Mouse (Mus musculus): ENCODE data around the gene Tbc1d1.

Tbc1d1 gene

DNA sequence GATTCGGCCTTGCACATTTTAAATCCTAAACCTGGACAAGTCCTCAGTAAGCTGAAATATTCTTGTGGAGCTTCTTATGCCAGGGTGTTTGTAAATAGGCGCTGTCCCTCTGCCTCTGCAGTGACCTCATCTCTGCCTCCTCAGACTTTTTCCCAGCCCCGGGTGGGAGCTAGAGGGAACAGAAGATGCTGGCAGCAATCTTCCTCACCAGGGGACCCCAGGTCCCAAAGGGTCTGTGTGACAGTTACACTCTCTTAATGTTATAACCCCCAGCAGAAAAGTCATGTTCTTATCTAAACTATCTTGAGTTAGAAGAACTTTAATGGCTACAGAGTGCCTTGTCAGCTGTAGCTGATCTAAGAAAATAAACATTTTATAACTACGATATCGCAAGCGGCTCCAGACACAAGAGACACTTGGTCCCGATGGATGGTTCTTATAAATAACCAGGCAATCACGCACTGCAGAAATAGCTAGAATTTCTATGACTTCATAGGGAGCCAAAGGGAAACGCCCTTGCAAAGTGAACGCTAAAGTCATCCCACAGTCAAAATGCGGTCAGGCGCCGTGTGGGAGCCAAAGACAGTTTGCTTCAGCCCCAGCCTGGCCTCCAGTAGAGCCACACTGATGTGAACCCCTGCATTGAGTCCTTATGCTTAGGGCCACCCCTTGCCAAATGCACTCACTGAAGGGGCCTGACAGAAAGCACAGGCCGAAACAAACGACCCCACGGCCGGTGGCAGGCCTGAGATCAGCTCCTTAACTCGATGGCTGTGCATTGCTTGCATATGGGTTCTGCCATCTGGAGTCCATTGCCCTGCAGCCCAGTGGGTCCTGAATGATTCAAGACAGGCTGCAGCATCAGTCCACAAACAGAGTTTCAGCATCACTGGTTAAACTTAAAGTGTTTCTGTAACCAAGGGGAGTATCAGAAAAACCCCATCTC is 202.8 kb downstream of the Tbc1d1 start:
- WGBS: 78% methylated on average over 18 of the region's 18 CpGs

DNA sequence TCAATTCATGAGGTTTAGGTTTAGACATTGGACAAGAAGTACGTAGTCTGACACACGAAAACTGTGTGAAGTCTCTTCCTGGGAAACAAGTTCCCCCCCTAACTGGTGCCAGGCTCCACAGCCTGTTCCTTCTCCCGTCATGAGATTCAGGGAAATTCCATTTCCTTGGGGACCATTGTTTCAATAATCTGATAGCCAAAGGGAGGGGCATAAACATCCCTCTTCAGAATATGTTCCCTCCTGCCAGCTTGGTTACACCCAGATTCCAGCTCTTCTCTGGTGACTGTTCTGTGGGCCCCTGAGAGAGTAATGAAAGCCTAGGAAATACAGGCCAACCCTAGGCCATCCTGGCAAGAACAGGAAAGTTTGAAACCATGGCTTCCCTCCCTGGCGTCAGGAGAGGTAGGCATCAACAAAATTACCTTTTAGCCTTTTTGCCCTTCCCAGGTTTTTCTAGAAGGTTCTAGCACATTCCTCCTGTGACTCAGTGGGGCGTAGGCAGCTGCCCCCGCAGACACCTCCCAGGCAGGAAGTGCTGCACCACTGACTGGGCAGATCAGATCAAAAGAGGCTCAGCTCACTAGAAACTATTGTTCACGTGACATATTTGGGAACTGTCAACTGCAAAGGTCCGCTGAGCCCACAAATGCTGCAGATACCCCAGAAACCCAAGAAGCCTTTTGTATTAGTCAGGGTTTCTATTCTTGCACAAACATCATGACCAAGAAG is 204.2 kb downstream of the Tbc1d1 start:
- 79% methylated on average over 8 of the region's 8 CpGs for WGBS

DNA sequence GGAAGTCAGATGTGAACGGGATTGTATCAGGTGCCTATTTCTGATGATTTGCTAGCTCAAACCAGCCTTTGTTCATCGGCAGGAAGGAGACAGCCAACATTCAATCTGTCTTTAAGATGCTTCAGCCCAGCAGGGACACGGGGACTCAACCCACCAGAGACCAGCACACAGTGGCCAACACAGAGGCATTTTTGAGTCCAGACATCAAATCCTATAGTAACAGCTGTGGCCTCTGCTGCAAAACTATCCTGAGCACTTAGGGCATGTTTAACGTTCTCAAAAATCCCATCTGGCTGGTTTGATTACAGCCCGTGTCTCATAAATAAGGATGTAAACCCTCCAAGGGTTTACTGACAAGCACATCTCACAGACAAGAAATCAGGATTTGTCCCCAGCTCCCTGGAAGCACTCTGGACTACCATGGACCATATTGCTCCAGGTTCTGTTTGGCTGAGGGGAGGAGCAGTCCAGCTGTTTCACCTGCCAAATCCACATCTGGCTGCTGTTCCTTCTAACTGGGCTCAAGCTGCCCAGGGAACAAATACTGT is 207.8 kb downstream of the Tbc1d1 start:
- WGBS: 56% methylated on average over 5 of the region's 5 CpGs

DNA sequence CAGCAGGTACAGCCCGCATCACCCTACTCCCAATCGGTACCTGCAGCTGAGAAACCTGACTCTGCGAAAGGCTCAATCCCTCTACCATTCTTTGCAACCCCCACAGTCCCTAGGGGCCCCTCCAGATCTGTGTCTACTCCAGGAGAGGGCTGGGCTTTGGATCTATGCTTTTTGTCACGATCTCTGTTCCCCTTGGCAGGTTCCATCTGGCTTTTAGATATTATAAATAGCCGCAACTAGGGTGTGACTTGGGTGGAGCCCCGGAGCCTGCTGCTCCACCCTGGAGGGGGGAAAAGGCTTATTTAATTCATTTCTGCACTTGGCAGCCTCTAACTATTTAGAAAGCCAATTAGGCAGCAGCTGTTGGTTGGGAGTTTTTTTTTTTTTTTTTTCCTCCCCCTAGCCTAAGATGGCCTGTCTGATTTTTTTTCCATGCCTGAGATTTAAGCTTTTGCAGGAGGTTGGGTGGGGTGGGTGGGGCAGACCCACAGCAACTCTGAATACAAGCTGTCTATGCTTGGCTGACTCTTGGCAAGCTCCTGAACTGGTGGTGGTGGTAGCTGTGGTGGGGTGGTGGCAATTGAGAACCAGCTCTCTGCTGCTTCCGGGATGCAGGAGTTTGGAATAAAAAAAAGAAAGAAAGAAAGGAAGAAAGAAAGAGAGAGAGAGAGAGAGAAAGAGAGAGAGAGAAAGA is 208.5 kb downstream of the Tbc1d1 start:
- WGBS: 29% methylated on average over 7 of the region's 7 CpGs

DNA sequence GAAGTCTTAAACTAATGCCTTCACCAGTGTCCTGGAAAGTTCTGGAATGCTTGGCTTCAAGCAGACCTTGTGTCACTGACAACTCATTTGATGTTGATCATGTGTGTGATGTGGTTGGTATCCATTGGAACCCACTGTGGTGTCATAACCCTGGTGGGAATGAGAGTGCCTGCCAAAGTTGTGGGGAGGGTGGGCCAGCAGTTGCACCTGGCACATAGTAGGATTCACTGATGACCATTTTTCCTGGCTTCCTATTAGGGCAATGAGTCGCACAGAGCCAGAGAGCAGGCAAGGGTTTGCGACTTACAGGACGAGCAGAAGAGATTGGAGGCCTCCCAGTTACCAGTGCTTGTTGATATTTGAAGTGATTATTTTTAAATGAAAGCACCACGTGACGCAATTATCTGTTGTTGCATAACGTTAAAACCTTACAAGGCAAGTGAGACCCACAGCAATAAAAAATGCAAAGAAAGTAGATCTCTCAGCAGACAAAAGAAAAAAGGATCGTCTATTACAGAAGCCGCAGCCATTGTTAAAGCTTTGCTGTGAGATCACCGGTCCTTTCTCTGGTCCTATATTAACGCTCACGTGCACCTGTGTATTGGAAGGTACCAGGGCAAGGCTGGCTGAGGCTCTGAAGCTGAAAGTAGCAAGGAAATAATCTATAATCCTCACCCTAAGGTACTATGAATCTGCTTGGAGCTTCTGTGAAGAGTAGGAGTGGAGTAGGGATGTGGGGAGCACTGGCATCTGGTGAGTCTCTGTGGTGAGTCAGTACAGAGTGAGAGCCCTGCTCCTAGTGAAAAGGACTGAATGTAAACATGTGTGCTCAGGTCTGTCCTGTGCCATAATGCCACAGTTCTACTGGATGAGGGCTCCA is 209.3 kb downstream of the Tbc1d1 start:
- whole genome bisulfite sequencing: 54% methylated on average over 11 of the region's 11 CpGs

DNA sequence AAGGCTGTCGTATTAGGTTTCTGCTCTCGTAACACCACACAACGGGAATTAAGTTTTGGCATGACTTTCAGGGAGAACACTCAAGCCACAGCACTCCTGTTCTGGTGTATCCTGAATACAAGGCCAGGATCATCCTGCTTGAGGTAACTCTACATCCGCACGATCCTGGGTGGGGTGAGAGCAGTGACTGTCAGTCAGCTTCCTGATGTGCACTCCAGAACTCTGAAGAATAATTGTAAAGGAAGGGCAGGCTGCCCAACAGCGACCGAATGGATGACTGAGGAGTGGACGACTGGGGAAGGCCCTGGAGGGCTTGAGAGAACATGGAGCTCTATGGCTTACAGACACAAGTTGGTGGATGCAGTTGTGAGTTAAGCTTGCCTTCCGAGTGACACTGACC is 210.0 kb downstream of the Tbc1d1 start:
- 75% methylated on average over 9 of the region's 9 CpGs for WGBS

DNA sequence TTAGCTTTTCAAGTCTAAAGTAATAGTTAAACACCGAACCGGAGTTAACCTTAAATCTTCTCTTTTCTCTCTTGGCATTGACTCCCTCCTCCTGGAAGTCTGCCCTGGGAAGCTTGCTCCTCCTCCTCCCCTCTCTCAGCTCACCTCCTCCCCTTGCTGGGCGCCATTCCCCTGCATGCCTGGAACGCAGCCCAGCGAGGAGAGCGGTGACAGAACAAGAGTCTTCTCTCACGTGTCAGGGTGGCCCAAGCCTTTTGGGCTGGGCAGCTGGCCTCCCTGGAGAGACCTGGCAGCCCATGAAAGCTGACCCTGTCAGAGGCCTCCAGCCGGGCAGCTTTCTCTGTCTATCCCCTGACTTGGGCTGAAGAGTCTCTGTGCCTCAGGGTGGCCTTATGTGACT is 211.3 kb downstream of the Tbc1d1 start:
- 16% methylated on average over 8 of the region's 8 CpGs for WGBS

DNA sequence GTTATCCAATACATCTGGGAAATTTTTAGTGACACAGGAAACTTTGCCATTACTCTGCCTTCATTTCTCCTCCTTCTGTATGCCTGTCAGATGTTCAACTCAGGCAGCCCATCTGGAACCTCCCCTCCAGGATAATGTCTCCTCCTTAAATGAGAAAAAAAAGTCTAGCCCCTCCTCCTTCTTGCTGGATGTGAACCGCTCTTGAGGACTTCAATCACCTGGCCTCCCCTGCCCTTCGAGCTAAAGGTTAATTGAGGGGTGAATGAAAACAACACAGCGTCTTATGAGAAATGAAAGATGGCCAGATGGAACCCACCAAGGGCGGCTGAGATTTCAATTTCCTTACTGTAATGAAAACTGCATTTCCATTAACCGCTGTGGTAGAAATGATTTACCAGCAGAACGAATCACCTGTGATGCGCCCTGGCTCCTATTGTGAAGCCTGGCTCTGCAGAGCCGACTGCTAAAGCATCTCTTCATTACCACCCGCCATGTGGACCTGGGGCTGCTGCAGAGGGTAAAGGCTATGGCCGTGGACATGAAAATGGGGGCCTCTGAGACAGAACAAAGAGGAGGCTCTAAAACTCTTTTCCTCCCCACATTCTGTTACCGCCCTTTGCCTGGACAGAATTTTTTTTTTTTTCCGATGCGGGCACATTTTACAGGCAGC is 216.3 kb downstream of the Tbc1d1 start:
- 94% methylated on average over 13 of the region's 13 CpGs for WGBS

DNA sequence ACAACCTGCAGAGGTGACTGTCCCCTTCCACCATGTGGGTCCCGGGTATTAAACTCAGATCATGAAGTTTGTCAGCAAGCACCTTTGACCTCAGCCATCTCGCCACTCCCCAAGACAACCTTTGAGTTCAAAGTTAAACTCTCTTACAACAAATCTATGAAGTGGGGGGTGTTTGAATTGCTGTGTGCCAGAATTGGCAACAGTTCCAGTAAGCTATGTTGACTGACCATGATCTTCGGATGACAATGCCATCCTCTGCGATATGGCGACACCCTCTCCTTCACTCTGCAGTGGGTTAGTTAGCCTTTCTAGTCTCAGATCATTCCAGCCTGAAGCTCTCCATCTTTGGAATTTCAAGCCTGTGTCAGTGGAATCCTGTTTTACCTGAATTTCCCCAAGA is 217.6 kb downstream of the Tbc1d1 start:
- 96% methylated on average over 5 of the region's 5 CpGs for WGBS

DNA sequence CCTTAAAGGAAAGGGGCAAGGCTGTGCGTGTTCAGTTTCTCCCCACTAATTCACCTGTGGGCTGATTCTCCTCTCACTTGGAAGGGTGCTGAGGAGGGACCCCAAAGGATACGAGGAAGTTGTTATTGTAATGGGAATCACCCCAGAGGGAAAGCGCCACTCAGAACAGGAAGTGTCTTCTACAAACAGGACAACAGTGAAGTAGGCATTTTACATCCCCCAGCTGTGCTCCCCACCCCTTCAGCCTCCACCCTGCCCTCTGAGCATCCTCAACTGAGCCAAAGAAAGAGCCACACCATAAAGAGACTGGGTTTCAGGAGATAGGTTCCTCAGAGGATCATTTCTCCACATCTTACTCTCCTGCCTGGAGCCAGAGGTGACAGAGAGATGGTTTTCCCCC is 219.7 kb downstream of the Tbc1d1 start:
- 85% methylated on average over 3 of the region's 3 CpGs for WGBS

DNA sequence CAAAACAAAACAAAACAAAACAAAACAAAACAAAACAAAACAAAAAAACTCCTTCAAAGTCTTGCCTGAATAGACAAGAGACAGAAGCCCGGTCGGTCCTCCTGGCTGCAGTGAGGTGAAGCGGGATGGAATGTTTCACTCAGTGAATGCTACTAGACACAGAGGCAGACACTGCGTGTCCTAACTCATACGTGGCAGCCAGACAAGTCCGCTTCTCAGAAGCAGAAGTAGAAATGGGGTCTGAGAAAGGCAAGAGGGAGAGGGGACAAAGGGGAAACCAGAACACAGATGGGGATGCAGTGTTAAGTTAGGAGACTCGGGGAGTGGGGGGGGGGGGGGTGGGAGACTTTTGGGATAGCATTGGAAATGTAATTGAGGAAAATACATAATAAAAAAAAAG is 220.4 kb downstream of the Tbc1d1 start:
- WGBS: 76% methylated on average over 7 of the region's 7 CpGs

DNA sequence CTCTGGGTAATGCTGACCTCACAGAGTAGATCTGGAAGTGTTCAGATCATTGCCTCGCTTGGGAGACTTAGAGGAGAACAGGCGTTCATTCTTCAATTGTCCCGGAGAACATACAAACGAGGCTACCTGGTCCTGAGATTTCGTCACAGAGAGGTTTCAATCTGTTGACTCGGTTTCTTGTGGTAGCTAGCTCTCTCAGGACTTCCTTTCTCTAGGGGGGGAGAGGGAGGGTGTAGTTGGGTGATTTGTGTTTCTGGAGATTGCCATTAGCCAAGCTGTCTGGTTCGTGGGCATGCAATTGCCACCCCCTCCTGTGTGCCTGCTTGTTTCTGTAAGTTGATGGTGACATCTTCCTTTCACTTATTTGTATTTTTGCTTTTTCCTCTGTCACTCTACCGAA is 221.6 kb downstream of the Tbc1d1 start:
- 83% methylated on average over 8 of the region's 8 CpGs for WGBS

DNA sequence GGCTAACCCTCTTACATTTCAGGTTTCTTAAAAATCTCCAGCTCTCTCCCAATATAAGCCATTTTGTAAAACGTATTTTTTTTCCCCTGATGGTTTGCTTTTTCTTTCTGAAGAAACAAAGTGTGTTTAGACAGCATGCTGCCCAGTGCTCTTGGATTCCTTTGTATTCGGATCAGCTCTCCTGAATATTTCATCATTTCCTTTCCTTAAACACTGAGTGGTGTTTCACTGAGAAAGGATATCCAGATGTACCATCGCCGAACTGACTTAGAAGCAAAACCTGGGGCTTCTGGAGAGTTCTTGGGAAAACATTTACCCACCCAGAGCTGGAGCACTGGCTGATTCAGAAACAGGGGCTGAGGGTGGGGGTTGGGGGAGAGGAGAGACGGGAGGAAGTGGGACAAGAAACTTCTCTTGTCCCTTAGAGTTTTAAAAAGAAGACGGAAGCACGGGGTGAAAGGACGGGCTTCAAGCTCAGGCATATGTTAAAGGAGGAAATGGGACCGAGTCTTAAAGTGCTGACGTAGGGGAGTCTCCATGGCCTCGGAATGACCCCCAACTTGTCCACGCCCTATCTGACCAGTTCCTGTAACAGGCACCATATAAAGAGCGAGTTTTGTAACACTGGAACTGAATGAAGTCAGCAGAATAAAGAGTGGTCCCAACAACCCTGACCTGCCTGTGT is 222.6 kb downstream of the Tbc1d1 start:
- WGBS: 54% methylated on average over 13 of the region's 13 CpGs

DNA sequence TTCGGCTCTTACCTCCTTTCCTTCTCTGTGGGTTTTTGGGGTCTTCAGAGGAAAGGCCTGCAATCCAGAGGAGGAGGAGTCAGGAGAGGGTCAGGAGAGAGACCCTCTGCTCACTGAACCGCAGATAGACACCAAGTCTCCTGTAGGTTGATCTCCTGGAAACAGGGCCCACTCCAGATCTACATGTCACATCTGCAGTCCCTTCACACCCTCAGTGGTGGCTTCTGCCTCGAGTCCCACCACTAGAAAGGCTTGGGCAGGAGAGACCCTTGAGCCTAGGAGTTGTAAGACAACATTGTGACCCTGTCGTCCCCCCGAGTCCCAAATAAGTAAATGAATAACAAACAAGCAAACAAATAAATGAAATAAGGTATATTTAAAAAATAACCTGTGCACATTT is 223.7 kb downstream of the Tbc1d1 start:
- 95% methylated on average over 5 of the region's 5 CpGs for WGBS

DNA sequence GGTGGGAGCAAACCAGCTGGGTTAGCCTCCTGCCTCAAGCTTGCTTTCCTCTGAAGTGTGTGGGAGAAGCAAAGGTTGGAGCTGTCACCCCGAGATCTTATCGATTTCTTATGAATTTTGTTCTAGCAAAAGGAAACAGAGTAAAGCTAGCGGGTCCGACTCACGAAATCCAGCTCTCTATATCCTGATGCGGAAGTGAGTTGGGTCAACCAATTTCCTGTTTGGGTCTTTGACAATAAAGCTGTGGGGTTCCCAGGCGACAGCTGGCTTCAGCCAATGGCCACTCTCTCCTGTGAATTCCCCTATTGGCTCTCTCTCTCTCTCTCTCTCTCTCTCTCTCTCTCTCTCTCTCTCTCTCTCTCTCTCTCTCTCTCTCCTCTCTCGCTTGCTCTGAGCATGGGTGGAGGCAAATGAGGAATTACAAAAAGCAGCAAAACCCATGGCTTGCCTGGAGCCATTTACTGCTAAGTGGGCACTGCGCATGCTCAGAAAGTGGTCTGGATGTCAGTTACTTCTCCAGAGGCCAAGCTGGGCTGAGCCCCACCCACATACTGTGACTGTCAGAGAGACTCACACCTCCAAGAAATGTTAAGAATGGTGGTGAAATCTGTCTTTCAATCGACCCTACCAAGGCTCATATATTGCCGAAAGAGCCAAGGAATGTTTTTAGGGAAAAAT is 224.7 kb downstream of the Tbc1d1 start:
- WGBS: 62% methylated on average over 11 of the region's 11 CpGs

DNA sequence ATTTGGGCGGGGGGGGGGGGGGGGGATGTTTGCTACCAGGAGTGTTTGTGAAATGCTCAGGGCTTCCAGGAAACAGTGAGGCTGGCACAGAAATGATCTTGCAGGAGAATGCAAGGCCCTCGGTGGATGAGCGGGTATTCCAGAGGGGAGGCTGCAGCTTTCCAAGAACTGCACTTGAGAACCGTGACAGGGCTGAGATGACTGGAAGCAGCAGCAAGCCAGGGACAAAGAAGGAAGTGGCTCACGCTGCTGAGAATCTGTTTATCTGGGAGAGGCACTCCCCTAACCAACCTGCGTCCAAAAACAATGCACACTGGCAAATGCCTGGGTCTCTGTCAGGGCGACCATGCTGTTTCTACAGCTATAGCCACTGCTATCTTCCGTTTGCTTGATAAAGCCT is 225.4 kb downstream of the Tbc1d1 start:
- WGBS: 53% methylated on average over 8 of the region's 8 CpGs

DNA sequence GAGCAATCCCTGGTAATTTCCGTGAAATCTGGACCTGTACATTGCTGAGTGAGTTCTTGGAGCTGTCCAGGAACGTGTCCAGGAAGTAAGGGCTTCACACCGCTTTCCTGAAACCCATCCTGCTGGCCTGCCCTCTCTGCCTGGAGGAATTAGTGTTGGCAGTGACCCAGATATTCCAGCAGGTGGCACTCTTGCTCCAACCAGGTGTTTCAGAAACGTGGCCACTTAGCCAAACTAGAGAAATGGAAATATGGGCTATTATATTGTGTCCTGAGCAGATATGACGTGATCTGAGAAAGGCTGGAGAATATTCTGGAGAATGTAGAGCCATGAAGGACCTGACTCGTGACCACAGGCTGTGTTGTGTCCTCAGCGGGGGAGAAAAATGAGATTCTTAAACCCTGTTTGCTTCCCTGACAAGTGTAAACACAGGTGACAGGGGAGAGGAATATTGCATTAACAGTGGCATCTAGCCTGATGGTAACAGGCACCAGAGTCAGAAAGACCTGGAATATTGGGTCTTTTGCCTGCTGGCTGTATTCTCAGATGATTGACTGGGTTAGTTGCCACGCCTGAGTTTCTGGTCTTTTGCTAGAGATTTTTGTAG is 226.4 kb downstream of the Tbc1d1 start:
- 28% methylated on average over 8 of the region's 8 CpGs for WGBS

DNA sequence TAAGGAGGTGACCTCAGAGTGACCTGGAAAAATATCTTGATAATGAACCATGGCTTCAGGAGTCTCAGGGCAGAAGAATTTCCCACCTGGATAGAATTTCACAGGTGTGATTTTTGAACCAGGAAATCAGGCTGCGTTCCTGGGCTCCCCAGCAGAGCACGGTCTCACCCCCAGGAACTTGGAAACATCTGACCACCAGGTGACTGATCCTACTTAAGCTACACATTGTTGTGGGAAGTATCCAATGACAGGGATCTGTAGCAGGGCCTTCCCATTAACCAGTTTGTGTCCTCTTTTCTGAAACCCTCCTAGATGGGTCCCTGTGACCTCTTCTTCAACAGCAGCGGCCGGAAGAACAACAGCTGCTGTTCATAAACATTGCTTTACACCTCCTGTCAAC is 227.1 kb downstream of the Tbc1d1 start:
- 98% methylated on average over 4 of the region's 4 CpGs for WGBS

DNA sequence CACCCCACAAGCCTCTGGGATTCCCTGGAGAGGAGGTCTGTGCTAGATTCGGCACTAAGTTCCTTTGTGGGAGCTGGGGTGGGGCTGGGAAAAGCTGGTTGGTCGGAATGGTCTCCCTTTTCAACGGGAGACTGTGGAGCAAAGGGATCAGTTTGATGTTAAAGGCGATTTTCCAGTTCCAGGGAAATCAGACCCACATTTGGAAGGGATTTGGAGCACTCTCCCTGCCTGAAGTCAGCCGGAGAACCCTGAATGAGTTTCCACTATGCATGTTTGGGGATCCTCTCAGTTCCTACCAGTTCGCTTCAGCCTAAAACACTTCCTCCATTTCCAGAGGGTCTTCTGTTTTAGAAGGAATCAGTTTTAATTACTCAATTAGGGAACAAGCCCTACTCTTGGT is 228.4 kb downstream of the Tbc1d1 start:
- 86% methylated on average over 6 of the region's 6 CpGs for WGBS
